Comparison of ENCODE assay signal across 24 mouse cellular contexts in genomic region chr7:83450346-83450745, GRCm38 (mm10).
DNase-seq lines count a peak whose midpoint lies in the region; ATAC-seq and TF ChIP-seq lines count a peak whose summit lies in the region.
"Had no signal": no experiment of that assay in that cellular context is flagged by ENCODE, and none has a peak within 500 bp of the region (broad histone marks: within the 10 kb centered on the region; RNA-seq: fewer than 3 reads in every experiment).

No protein-coding gene starts in this region.

- peak; percentile 81 to 85 for DNase-seq in cerebellum, postnatal 14 days
- DNase-seq in cerebellum, postnatal 4 days (ENCODE audit: low spot score in 2 of 2) = no peak
- peak; percentile 10 for DNase-seq in heart, adult 8-10 months (ENCODE audit: low spot score)
- peak; percentile 26 for DNase-seq in midbrain, embryonic 14.5 days
- no peak for DNase-seq in midbrain, postnatal 0 days (ENCODE audit: low spot score)
- no peak for DNase-seq in neural tube, embryonic 10.5 days (ENCODE audit: extremely low spot score, low spot score)
- DNase-seq: adrenal gland, postnatal 14 days; cerebellum, adult 8-10 months; gastrocnemius, postnatal 14 days; kidney, adult 2 months; layer of hippocampus, adult 9-11 months; liver, postnatal 0 days; thymus, postnatal 25 days had no signal

- WGBS in heart, embryonic 12.5 days = 49% methylated on average over 3 of the region's 3 CpGs
- 75% methylated on average over 3 of the region's 3 CpGs for WGBS in midbrain, embryonic 14.5 days
- 64% methylated on average over 3 of the region's 3 CpGs for WGBS in midbrain, postnatal 0 days
- 33% methylated on average over 3 of the region's 3 CpGs for WGBS in forebrain, embryonic 16.5 days

- peaks cover 25% of the 10 kb centered on the region for H3K4me1 ChIP-seq in heart, embryonic 12.5 days (replicated peaks)
- H3K4me1 ChIP-seq in midbrain, embryonic 14.5 days (ENCODE audit: control insufficient read depth, insufficient read depth, low read length) = no peaks in the 10 kb centered on the region
- no peaks in the 10 kb centered on the region for H3K4me1 ChIP-seq in midbrain, postnatal 0 days (ENCODE audit: insufficient read depth, low read length)
- peaks cover 5% of the 10 kb centered on the region; the same call in 1 of the 2 replicates for H3K4me1 ChIP-seq in forebrain, embryonic 16.5 days (replicated peaks; ENCODE audit: control insufficient read depth, insufficient read depth, low read length)
- H3K4me1 ChIP-seq: stomach, embryonic 15.5 days had no signal

- TF ChIP-seq CTCF in midbrain, postnatal 0 days (IDR thresholded peaks at IDR 0.05) = no peak

- no peaks in the 10 kb centered on the region for H3K27me3 ChIP-seq in heart, embryonic 12.5 days (replicated peaks)
- H3K27me3 ChIP-seq in midbrain, embryonic 14.5 days (ENCODE audit: control insufficient read depth, insufficient read depth, low read length) = no peaks in the 10 kb centered on the region
- no peaks in the 10 kb centered on the region for H3K27me3 ChIP-seq in midbrain, postnatal 0 days (ENCODE audit: insufficient read depth, low read length)
- no peaks in the 10 kb centered on the region; the same call in 1 of the 2 replicates for H3K27me3 ChIP-seq in forebrain, embryonic 16.5 days (replicated peaks; ENCODE audit: control insufficient read depth, insufficient read depth, low read length)
- H3K27me3 ChIP-seq: embryonic facial prominence, embryonic 15.5 days; limb, embryonic 12.5 days; stomach, embryonic 15.5 days had no signal

- H3K9ac ChIP-seq in heart, embryonic 12.5 days = no peak overlapping the region
- H3K9ac ChIP-seq in midbrain, embryonic 14.5 days (replicated peaks; ENCODE audit: low read length) = no peak overlapping the region
- H3K9ac ChIP-seq in midbrain, postnatal 0 days (replicated peaks; ENCODE audit: low read length, poor library complexity, severe bottlenecking) = no peak overlapping the region
- H3K9ac ChIP-seq in forebrain, embryonic 16.5 days (replicated peaks; ENCODE audit: low read depth, low read length) = no peak overlapping the region
- H3K9ac ChIP-seq: embryonic facial prominence, embryonic 15.5 days; hindbrain, embryonic 14.5 days; limb, embryonic 12.5 days; liver, postnatal 0 days; stomach, embryonic 15.5 days had no signal

- no peak for ATAC-seq in heart, embryonic 12.5 days (ENCODE audit: insufficient number of reproducible peaks, low FRiP score)
- ATAC-seq in midbrain, embryonic 14.5 days (ENCODE audit: low FRiP score, low TSS enrichment) = no peak
- no peak for ATAC-seq in midbrain, postnatal 0 days (ENCODE audit: low FRiP score)
- ATAC-seq in forebrain, embryonic 16.5 days = peak; percentile 65; the same call in 1 of the 2 replicates
- ATAC-seq: inflammation-experienced regulatory T-cells, adult 6 months; liver, postnatal 0 days; lung, postnatal 0 days had no signal

- H3K4me3 ChIP-seq in heart, embryonic 12.5 days = no peak overlapping the region
- no peak overlapping the region for H3K4me3 ChIP-seq in midbrain, embryonic 14.5 days (replicated peaks; ENCODE audit: low read depth, low read length)
- no peak overlapping the region for H3K4me3 ChIP-seq in midbrain, postnatal 0 days (ENCODE audit: low read depth, low read length)
- H3K4me3 ChIP-seq in forebrain, embryonic 16.5 days (replicated peaks; ENCODE audit: low read length) = no peak overlapping the region
- H3K4me3 ChIP-seq: embryonic facial prominence, embryonic 15.5 days; limb, embryonic 12.5 days; midbrain, embryonic 10.5 days; stomach, embryonic 15.5 days had no signal

- H3K36me3 ChIP-seq in heart, embryonic 12.5 days = no peaks in the 10 kb centered on the region
- H3K36me3 ChIP-seq in midbrain, embryonic 14.5 days (ENCODE audit: control insufficient read depth, insufficient read depth, low read length) = no peaks in the 10 kb centered on the region
- no peaks in the 10 kb centered on the region for H3K36me3 ChIP-seq in midbrain, postnatal 0 days (ENCODE audit: insufficient read depth, low read length)
- no peaks in the 10 kb centered on the region for H3K36me3 ChIP-seq in forebrain, embryonic 16.5 days (ENCODE audit: control insufficient read depth, insufficient read depth)
- H3K36me3 ChIP-seq: embryonic facial prominence, embryonic 15.5 days; limb, embryonic 12.5 days; midbrain, embryonic 10.5 days; stomach, embryonic 15.5 days had no signal

- no peak overlapping the region for H3K4me2 ChIP-seq in heart, embryonic 12.5 days
- no peak overlapping the region for H3K4me2 ChIP-seq in midbrain, embryonic 14.5 days (ENCODE audit: low read length)
- no peak overlapping the region for H3K4me2 ChIP-seq in midbrain, postnatal 0 days (ENCODE audit: low read depth, low read length, poor library complexity, severe bottlenecking)
- no peak overlapping the region for H3K4me2 ChIP-seq in forebrain, embryonic 16.5 days (ENCODE audit: low read length)
- H3K4me2 ChIP-seq: embryonic facial prominence, embryonic 15.5 days; hindbrain, embryonic 14.5 days; limb, embryonic 12.5 days; liver, embryonic 11.5 days; stomach, embryonic 15.5 days had no signal

- H3K27ac ChIP-seq in heart, embryonic 12.5 days (ENCODE audit: poor library complexity, severe bottlenecking) = no peak overlapping the region
- no peak overlapping the region for H3K27ac ChIP-seq in midbrain, embryonic 14.5 days (replicated peaks; ENCODE audit: low read depth, low read length)
- H3K27ac ChIP-seq in midbrain, postnatal 0 days (ENCODE audit: low read depth, low read length) = no peak overlapping the region
- H3K27ac ChIP-seq in forebrain, embryonic 16.5 days (ENCODE audit: low read length) = no peak overlapping the region
- H3K27ac ChIP-seq: embryonic facial prominence, embryonic 15.5 days; hindbrain, embryonic 14.5 days; kidney, postnatal 0 days; limb, embryonic 12.5 days; midbrain, embryonic 10.5 days; stomach, embryonic 15.5 days had no signal

- H3K9me3 ChIP-seq in heart, embryonic 12.5 days (replicated peaks) = 0 out of 2 replicates have a peak, but pooled peaks cover 3% of the 10 kb centered on the region
- no peaks in the 10 kb centered on the region for H3K9me3 ChIP-seq in midbrain, embryonic 14.5 days (ENCODE audit: control insufficient read depth, low read length)
- no peaks in the 10 kb centered on the region for H3K9me3 ChIP-seq in midbrain, postnatal 0 days (ENCODE audit: low read length)
- H3K9me3 ChIP-seq in forebrain, embryonic 16.5 days (ENCODE audit: control insufficient read depth, low read length) = no peaks in the 10 kb centered on the region
- H3K9me3 ChIP-seq: embryonic facial prominence, embryonic 15.5 days; limb, embryonic 12.5 days; midbrain, embryonic 10.5 days; stomach, embryonic 15.5 days had no signal

Comparison
In these comparisons a context has a peak if more than half of its experiments do, and no peak if none do; other contexts are left out.
1. DNase-seq: peak in cerebellum, postnatal 14 days (2 of 2), heart, adult 8-10 months (single experiment) and midbrain, embryonic 14.5 days (single experiment); none in cerebellum, postnatal 4 days (0 of 2), midbrain, postnatal 0 days (single experiment) and neural tube, embryonic 10.5 days (single experiment).